Mouse (Mus musculus): ENCODE data around the gene Kcnk4. TPM values are rescaled to one million over a fixed set of nuclear protein-coding genes. Genes with fewer than 3 reads are reported as not detected.
A peak's percentile ranks its signal among the peaks of the same experiment; 100 is the strongest.

The Kcnk4 gene
- total RNA-seq, 4 experiments from 2014 or later = not detected

GRCm38 (mm10) chr19:6968491-6969271 lies 34.4 kb upstream of the Kcnk4 start:
- DNase-seq (ENCODE audit: low spot score) = no peak

DNA sequence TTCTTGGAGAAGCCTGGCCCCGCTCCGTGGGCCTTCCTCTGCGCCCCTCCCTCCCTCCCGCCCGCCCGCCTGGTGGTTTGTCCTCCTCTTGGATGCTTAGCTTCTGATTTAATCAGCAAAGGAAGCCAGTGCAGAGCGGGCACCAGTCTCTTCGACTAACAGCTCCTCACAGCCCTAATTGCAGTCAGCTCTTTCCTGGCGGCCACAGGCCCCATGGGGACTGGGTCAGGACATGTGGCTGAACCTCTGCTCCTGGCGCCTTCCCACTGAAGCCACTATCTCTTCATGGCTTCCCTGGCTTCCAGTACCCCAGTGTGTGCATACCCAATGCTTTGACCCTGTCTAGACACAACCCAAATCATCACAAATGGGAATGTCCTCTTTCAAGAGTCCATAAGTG lies 22.1 kb upstream of the Kcnk4 start:
- no peak for DNase-seq (ENCODE audit: low spot score)

GRCm38 (mm10) chr19:6955424-6955823 lies 21.1 kb upstream of the Kcnk4 start:
- DNase-seq (ENCODE audit: low spot score) = no peak

GRCm38 (mm10) chr19:6954046-6954445 lies 19.7 kb upstream of the Kcnk4 start:
- no peak for DNase-seq (ENCODE audit: low spot score)

DNA sequence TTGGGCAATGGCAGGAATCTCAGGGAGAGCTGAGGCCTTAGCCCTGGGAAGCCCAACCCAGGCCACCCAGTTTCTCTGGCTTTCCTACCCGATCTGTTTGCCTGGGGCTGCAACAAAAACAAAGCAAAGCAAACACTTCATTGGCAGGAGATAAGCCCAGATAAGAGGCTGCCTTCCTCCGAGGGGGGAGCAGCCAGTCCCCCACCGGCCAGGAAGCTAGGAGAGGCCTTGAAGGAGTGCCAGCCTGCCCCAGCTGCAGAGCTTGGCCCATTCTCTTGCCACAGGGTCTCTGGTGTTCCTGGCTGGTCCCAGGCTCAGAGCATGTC lies 18.4 kb upstream of the Kcnk4 start:
- peak; percentile 48 for DNase-seq (ENCODE audit: low spot score)

- DNase-seq (ENCODE audit: low spot score) = peak; percentile 85
Measured at GRCm38 (mm10) chr19:6951994-6952711, 17.8 kb upstream of the Kcnk4 start.

- DNase-seq (ENCODE audit: low spot score) = peak; percentile 99
Measured at GRCm38 (mm10) chr19:6951381-6951968, 17.2 kb upstream of the Kcnk4 start.

DNA sequence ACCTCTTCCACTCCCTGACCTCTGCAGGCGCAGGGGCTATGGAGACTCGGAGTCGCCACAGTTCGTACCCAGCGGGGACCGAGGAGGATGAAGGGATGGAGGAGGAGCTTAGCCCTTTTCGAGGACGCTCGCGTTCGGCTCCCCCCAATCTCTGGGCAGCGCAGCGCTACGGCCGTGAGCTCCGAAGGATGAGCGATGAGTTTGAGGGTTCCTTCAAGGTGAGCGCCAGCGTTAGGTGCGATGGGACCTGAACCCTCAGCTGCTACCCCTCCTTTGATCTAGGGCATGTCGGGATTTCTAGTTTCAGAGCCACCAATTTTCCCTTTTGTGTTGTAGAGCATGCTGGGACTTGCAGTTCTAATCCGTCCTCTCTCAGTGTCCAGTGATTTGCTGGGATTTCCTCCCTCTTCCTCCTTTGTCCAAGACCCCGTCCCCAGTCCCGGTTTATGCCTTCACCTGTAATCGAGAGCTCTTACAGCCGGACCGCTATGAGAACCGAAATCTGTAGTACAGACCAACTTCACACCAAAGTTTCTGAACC lies 16.4 kb upstream of the Kcnk4 start:
- peak; percentile 63 for DNase-seq (ENCODE audit: low spot score)

- no peak for DNase-seq (ENCODE audit: low spot score)
Measured at GRCm38 (mm10) chr19:6949951-6950350, 15.6 kb upstream of the Kcnk4 start.

DNA sequence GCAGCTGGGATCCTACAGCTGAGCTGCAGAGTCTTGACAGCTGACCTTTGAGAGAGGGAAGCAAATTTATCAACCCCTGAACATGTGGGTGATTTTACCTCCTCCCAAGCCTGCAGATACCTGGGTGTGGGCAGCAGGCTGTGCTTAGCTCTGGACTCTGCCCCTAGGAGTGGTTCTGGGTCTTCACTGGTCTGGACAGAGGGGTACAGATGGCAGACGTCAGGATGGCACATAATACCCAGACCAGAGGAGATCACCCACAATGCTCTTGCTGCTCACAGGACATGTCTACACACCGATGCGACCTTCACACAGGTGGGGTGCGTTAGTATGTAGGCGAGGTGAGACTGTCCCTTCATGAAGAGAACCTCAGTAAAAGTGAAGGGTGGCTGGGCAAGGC lies 15.2 kb upstream of the Kcnk4 start:
- no peak for DNase-seq (ENCODE audit: low spot score)

- DNase-seq (ENCODE audit: low spot score) = no peak
Measured at GRCm38 (mm10) chr19:6948186-6948585, 13.9 kb upstream of the Kcnk4 start.

- no peak for DNase-seq (ENCODE audit: low spot score)
Measured at GRCm38 (mm10) chr19:6947742-6948141, 13.4 kb upstream of the Kcnk4 start.

- DNase-seq (ENCODE audit: low spot score) = no peak
Measured at GRCm38 (mm10) chr19:6943709-6944108, 9.4 kb upstream of the Kcnk4 start.

GRCm38 (mm10) chr19:6942764-6943163 lies 8.4 kb upstream of the Kcnk4 start:
- no peak for DNase-seq (ENCODE audit: low spot score)

GRCm38 (mm10) chr19:6942249-6942691 lies 8.0 kb upstream of the Kcnk4 start, which contains the start of gene Gpr137:
Gpr137 (minus strand) TSS chr19:6942480.
- DNase-seq (ENCODE audit: low spot score) = peak; percentile 97

GRCm38 (mm10) chr19:6941372-6942248 lies 7.3 kb upstream of the Kcnk4 start, which contains the start of gene Bad:
Bad (plus strand) TSS chr19:6941861.
- peak; percentile 92 for DNase-seq (ENCODE audit: low spot score)

DNA sequence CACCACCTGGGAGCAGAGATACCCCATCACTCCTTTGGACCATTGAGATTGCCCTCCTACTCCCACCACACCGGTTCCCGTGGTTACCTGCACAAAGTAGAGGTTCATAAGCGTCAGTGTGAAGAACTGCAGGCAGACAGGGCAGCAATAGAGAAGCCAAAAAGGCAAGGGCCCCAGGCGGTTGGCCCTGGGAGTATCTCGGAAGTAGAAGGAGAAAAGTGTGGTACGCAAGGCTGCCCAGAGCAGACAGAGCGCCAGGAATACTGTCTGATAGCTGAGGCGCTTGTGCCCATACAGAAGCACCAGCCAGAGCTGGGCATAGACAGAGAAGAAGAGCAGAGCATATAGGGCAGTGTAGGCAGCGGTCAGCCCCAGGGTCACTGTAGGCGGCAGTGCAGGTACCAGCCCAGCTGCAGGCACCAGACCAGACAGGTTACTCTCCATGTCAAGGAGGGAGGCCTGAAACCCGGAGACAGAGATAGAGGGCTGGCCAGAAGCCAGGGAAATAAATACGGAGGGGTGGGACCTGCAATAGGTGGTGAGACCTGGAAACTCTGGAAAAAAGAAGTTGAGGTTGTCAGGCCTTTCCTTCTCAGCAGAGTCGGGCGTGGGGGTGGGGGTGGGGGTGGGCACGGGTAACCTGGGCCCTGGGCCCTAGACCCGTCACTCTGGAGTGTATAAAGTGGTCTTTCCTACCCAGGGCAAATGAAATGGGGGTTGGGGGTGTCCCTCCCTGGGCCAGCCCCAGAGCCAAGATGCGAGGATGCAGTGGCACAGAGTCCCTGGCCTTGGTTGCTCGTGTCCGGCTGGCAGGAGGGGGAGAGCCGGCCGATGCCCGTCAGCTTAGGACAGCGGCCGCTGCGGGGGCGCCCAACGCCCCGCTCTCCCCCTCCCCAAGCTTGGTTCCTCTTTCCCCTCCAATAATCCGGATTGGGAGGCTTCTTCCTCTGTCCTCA lies 6.4 kb upstream of the Kcnk4 start:
- DNase-seq (ENCODE audit: low spot score) = no peak

DNA sequence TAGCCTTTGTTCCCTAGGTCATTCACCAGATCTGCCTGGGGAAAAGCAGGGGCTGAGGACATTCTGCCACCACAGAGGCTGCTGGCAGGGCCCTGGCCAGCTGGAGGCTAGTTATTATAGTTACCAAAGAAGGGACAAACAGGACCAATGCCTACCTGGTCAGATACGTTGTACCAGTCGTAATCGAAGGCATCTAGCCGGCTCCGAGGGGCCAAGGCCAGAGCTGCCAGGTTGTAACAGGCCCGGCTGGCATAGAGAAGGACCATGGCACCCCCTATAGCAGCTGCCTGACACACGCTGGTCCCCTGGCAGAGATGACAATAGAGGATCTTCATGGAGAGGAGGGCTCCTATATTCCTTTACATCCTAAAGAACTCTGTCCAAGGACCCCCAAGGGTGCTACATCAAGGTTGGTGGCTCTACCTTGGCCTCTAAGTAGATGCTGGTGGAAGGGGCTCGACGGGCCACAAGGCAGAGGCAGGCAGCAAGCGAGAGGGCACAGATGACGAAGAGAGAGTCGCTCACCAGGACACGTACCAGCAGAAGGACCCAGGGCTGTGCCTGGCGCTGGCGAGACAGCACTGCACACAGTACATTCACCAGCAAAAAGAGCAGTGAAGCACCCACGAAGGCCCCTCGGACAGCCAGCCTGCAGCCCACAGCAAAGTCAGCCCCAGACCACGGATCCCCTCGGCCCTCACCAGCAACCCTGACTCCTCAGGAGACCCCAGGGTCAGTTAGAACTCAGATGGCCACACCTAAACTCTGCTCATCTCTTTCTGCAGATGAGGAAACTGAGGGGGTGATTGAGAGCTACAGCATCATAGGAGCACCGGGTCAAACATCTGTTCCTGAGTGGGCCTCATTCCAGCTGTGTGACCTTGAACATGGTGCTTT lies 5.0 kb upstream of the Kcnk4 start:
- no peak for DNase-seq (ENCODE audit: low spot score)
